Mouse (Mus musculus) cerebellum, adult 18-20 months (tissue): Measurements from ENCODE around the gene Fgfr2.

Source experiments
- DNase-seq, 2 experiments: peaks; one replicate each; pipeline ENCODE4 v3.0.0; 2021

Fgfr2 gene

GRCm38 (mm10) chr7:132347273-132348045, 775.7 kb downstream of the Fgfr2 start:
- no peak for DNase-seq

GRCm38 (mm10) chr7:132345526-132346070, 777.6 kb downstream of the Fgfr2 start:
- no peak for DNase-seq

GRCm38 (mm10) chr7:132344606-132345005, 778.5 kb downstream of the Fgfr2 start:
- no peak for DNase-seq

- no peak for DNase-seq
Measured at GRCm38 (mm10) chr7:132343900-132344299, 779.2 kb downstream of the Fgfr2 start.

- no peak for DNase-seq
Measured at GRCm38 (mm10) chr7:132343146-132343545, 780.0 kb downstream of the Fgfr2 start.

- DNase-seq = no peak
Measured at GRCm38 (mm10) chr7:132339041-132339839, 783.9 kb downstream of the Fgfr2 start.

GRCm38 (mm10) chr7:132338350-132338749, 784.8 kb downstream of the Fgfr2 start:
- DNase-seq = no peak

- DNase-seq = no peak
Measured at GRCm38 (mm10) chr7:132337268-132337917, 785.8 kb downstream of the Fgfr2 start.

- no peak for DNase-seq
Measured at GRCm38 (mm10) chr7:132336781-132337180, 786.4 kb downstream of the Fgfr2 start.

GRCm38 (mm10) chr7:132335367-132335766, 787.8 kb downstream of the Fgfr2 start:
- DNase-seq = no peak

GRCm38 (mm10) chr7:132333078-132333477, 790.1 kb downstream of the Fgfr2 start:
- no peak for DNase-seq

- no peak for DNase-seq
Measured at GRCm38 (mm10) chr7:132332176-132332575, 791.0 kb downstream of the Fgfr2 start.

- DNase-seq = no peak
Measured at GRCm38 (mm10) chr7:132330179-132330578, 793.0 kb downstream of the Fgfr2 start.

GRCm38 (mm10) chr7:132328648-132329047, 794.5 kb downstream of the Fgfr2 start:
- DNase-seq = no peak

- DNase-seq = peak; percentile 71 to 75
Measured at GRCm38 (mm10) chr7:132325549-132326331, 797.4 kb downstream of the Fgfr2 start.

- DNase-seq = no peak
Measured at GRCm38 (mm10) chr7:132323430-132323829, 799.7 kb downstream of the Fgfr2 start.

GRCm38 (mm10) chr7:132321392-132321958, 801.7 kb downstream of the Fgfr2 start:
- no peak for DNase-seq

GRCm38 (mm10) chr7:132317036-132317541, 806.1 kb downstream of the Fgfr2 start, which contains the start of gene Chst15:
Gene Chst15, minus strand, starts transcription at chr7:132317228.
- DNase-seq = peak; percentile 54 to 55

GRCm38 (mm10) chr7:132316101-132317035, 806.8 kb downstream of the Fgfr2 start:
- peak; percentile 68 to 79 for DNase-seq
